Mouse (Mus musculus) cerebellum, adult 11 months (tissue): ENCODE results near the gene Gm7298.
"Not testable (repeated sequence)": the region's sequence is repeated elsewhere in the genome, so short reads cannot be mapped to it uniquely, and the experiment has no call there.

Experiments used
- DNase-seq: peaks from one replicate; pipeline ENCODE4 v3.0.0; 2022

Gene Gm7298

DNA sequence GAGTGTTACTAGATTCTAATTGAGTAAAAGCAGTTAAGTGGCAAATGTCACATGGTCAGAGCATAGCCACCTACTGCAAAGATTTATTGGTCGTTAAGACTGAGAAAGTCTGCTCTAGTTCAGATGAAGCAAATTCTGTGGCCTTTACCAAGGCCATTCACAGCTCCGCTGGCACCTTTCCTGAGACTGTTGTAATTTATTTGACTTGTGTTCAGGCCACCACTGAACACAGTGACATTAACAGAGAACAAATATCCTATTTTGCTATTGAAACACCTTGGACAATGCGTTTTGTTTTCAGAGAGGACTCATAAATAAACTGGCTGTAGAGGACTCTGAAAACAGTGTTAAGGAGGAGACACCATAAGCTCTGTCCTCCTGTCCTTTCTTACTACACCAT, at the start of gene Gm7298:
TSS of gene Gm7298 (plus strand) at position 301 of the 400 bp plus-strand sequence.
- DNase-seq: no peak

GRCm38 (mm10) chr6:121828034-121828433, 95.3 kb downstream of the Gm7298 start:
- DNase-seq: no peak

GRCm38 (mm10) chr6:121836361-121836760, 103.6 kb downstream of the Gm7298 start:
- no peak for DNase-seq

DNA sequence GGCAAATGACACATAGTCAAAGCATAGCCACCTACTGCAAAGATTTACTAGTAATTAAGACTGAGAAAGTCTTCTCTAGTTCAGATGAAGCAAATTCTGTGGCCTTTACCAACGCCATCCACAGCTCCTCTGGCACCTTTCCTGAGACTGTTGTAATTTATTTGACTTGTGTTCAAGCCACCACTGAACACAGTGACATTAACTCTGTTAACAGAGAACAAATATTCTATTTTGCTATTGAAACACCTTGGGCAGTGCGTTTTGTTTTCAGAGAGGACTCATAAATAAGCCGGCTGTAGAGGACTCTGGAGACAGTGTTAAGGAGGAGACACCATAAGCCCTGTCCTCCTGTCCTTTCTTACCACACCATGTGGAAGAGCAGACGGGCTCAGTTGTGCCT, 105.5 kb downstream of the Gm7298 start, which contains the start of gene Mug1:
TSS of gene Mug1 (plus strand) at position 271 of the 400 bp plus-strand sequence.
- not testable (repeated sequence) for DNase-seq
